In the genomic region with DNA sequence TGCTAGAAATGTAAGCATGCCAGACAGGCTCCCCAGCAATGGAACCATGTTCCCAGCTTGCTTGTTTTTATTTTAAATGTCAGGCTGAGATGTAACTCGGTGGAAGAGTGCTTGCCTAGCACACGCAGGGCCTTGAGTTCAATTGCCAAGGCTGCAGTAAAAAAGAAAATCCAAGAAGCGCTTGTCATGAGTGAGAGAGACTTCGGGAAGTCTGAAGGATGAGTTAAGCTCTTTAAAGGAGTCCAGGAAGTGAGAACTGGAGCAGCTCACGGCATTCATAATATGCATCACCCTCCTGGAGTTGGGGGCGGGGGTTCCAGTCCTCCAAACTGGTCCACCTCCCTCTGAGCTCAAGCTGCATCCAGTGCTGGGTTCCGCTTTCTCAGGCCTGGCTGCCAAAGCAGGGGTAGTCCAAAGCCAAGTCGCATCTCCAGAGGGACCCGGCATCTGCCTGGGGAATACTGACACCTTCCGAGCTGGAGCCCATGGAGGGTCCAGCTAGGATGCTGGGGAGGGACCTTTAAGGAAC, we compare ENCODE assay signal across 15 mouse cellular contexts.
"Had no signal": no experiment of that assay in that cellular context is flagged by ENCODE, and none has a peak within 500 bp of the region (broad histone marks: within the 10 kb centered on the region; RNA-seq: fewer than 3 reads in every experiment).

No protein-coding gene starts in this region.

- DNase-seq: kidney, postnatal 10 days; kidney, postnatal 4 days; lung, adult 2 months; midbrain, embryonic 14.5 days; right cerebral cortex, adult 18-20 months; thymus, adult 18-20 months; thymus, postnatal 14 days had no signal

- ATAC-seq: lung, postnatal 0 days had no signal

- H3K4me3 ChIP-seq: layer of hippocampus, adult 2 months; limb, embryonic 13.5 days; midbrain, embryonic 10.5 days; myocyte; neural tube, embryonic 15.5 days had no signal

- H3K27ac ChIP-seq: layer of hippocampus, adult 2 months; limb, embryonic 13.5 days; liver, embryonic 14.5 days; midbrain, embryonic 10.5 days; neural tube, embryonic 15.5 days; stomach, postnatal 0 days had no signal
